ENCODE assay signal across 10 mouse cellular contexts in genomic region chr9:61379016-61379634, GRCm38 (mm10). TPM values are rescaled to one million over a fixed set of nuclear protein-coding genes. Genes with fewer than 3 reads are reported as not detected.
A peak's percentile ranks its signal among the peaks of the same experiment; 100 is the strongest.
DNase-seq lines count a peak whose midpoint lies in the region; ATAC-seq lines count a peak whose summit lies in the region.
"Had no signal": no experiment of that assay in that cellular context is flagged by ENCODE, and none has a peak within 500 bp of the region (broad histone marks: within the 10 kb centered on the region; RNA-seq: fewer than 3 reads in every experiment).

No protein-coding gene starts in this region.

- peaks cover 9% of the 10 kb centered on the region; the same call in 1 of the 2 replicates for H3K36me3 ChIP-seq in neural tube, embryonic 11.5 days (ENCODE audit: control insufficient read depth, insufficient read depth, low read length)
- no peaks in the 10 kb centered on the region; the same call in none of the 2 replicates for H3K36me3 ChIP-seq in hindbrain, embryonic 15.5 days
- H3K36me3 ChIP-seq in macrophage (ENCODE audit: inconsistent target): peaks cover 3% of the 10 kb centered on the region; the same call in 1 of the 2 replicates

- 0 out of 2 replicates have a peak overlapping the region, but pooled peaks have one; percentile 84 for H3K27ac ChIP-seq in neural tube, embryonic 11.5 days (ENCODE audit: low read depth, low read length)
- H3K27ac ChIP-seq in hindbrain, embryonic 15.5 days (replicated peaks): no peak overlapping the region
- H3K27ac ChIP-seq in macrophage: peak overlapping the region; percentile 38

- H3K9ac ChIP-seq in neural tube, embryonic 11.5 days (ENCODE audit: low read length): no peak overlapping the region
- H3K9ac ChIP-seq in hindbrain, embryonic 15.5 days: no peak overlapping the region

- H3K79me2 ChIP-seq in macrophage (ENCODE audit: inconsistent target): peaks cover 88% of the 10 kb centered on the region

- 54% methylated on average over 11 of the region's 11 CpGs for whole genome bisulfite sequencing in neural tube, embryonic 11.5 days
- 53% methylated on average over 11 of the region's 11 CpGs for WGBS in hindbrain, embryonic 15.5 days
- WGBS in macrophage (ENCODE audit: missing documents): 83% methylated on average over 11 of the region's 11 CpGs

- no peak for DNase-seq in neural tube, embryonic 11.5 days (ENCODE audit: low spot score)
- DNase-seq in neural tube, embryonic 10.5 days (ENCODE audit: extremely low spot score, low spot score): no peak
- no peak for DNase-seq in spleen, adult 18-20 months
- no peak for DNase-seq in urinary bladder, postnatal 14 days (ENCODE audit: low spot score)
- no peak for DNase-seq in Muller cell, postnatal 12 days (ENCODE audit: inconsistent ontology term)
- DNase-seq: cerebellum, adult 9-11 months; lung, adult 2 months had no signal

- peak overlapping the region; percentile 81 for H3K4me2 ChIP-seq in neural tube, embryonic 11.5 days (ENCODE audit: low read depth)
- peak overlapping the region; percentile 91; the same call in 1 of the 2 replicates for H3K4me2 ChIP-seq in hindbrain, embryonic 15.5 days

- no peaks in the 10 kb centered on the region for H3K27me3 ChIP-seq in neural tube, embryonic 11.5 days (ENCODE audit: control insufficient read depth, insufficient read depth, low read length)
- no peaks in the 10 kb centered on the region for H3K27me3 ChIP-seq in hindbrain, embryonic 15.5 days

- no peak overlapping the region for H3K4me3 ChIP-seq in neural tube, embryonic 11.5 days (ENCODE audit: low read depth, low read length)
- H3K4me3 ChIP-seq in hindbrain, embryonic 15.5 days: no peak overlapping the region
- no peak overlapping the region for H3K4me3 ChIP-seq in macrophage (ENCODE audit: inconsistent target)

- peaks cover 83% of the 10 kb centered on the region for H3K4me1 ChIP-seq in neural tube, embryonic 11.5 days (ENCODE audit: control insufficient read depth, insufficient read depth, low read length)
- H3K4me1 ChIP-seq in hindbrain, embryonic 15.5 days (replicated peaks): peaks cover 94% of the 10 kb centered on the region

- ATAC-seq in neural tube, embryonic 11.5 days (ENCODE audit: insufficient read depth, low FRiP score, low TSS enrichment): no peak
- ATAC-seq in hindbrain, embryonic 15.5 days (ENCODE audit: low FRiP score, low read depth): no peak

- H3K9me3 ChIP-seq in neural tube, embryonic 11.5 days (ENCODE audit: control insufficient read depth, low read length): no peaks in the 10 kb centered on the region
- H3K9me3 ChIP-seq in hindbrain, embryonic 15.5 days: no peaks in the 10 kb centered on the region
- H3K9me3 ChIP-seq: heart, embryonic 10.5 days had no signal

RNA-seq across cellular contexts. Expression of gene Tle3, which starts 7.0 kb away (rescaled TPM):
- polyA plus RNA-seq in neural tube, embryonic 11.5 days (2014; fragmentation: Nextera tagmentation; extraction: Ambion mirVana): 42.4 and 43.6 TPM in 2 replicates
- polyA plus RNA-seq in hindbrain, embryonic 15.5 days (2015; fragmentation: Nextera tagmentation; extraction: Ambion mirVana): 23.6 and 28.8 TPM in 2 replicates
- 100 to 1,000 TPM in 13 of 26 experiments, 10 to 100 TPM in 13; 45.3 to 345 (median 100) TPM for total RNA-seq in macrophage (2018; cell fraction: chromatin; rRNA removed)
- 10 to 100 TPM; 27.7 to 77.5 (median 41.6) TPM for total RNA-seq in macrophage (2018; cell fraction: cytosol; rRNA removed)
- total RNA-seq in macrophage (2018; cell fraction: nucleus; rRNA removed): 100 to 1,000 TPM in 4 of 26 experiments, 10 to 100 TPM in 22; 59.9 to 295 (median 75.3) TPM
- 31.3 to 59.0 TPM (median 39.4 TPM) in 3 replicates for polyA plus RNA-seq in macrophage (2018)
